Mouse (Mus musculus) heart, adult 2 months (tissue): Measurements from ENCODE around the gene Dhrs4.

ENCODE experiments used
- CTCF ChIP-seq: fragments of 200-600 bp; IDR thresholded peaks from 2 replicates; pipeline ENCODE4 v1.8.1; 2022; ENCODE audit warnings: antibody characterized with exemption, mild to moderate bottlenecking, moderate library complexity
- EP300 ChIP-seq: fragments of 200-500 bp; IDR thresholded peaks from 2 replicates; pipeline ENCODE4 v1.6.1; 2011; ENCODE audit warnings: low read depth, low read length, control low read depth; ENCODE audit not compliant: insufficient read depth

GRCm38 (mm10) chr14:55507801-55508200, 29.2 kb downstream of the Dhrs4 start:
- TF ChIP-seq EP300 = no peak
- TF ChIP-seq CTCF = no peak
